Mouse (Mus musculus) liver, postnatal 0 days (tissue): ENCODE data around the gene Tnk2. TPM values are rescaled to one million over a fixed set of nuclear protein-coding genes. Genes with fewer than 3 reads are reported as not detected.

Source experiments
- ATAC-seq: fragments of 200-750 bp; cut with Nextera tagmentation; 2 replicates; pipeline ENCODE4 v1.8.0; 2017; ENCODE audit warnings: mild to moderate bottlenecking, moderate library complexity
- DNase-seq: peaks from one replicate; pipeline ENCODE4 v3.0.0-alpha.2; 2016
- H3K27ac ChIP-seq: fragments of 300-500 bp; sonication (generic); 2 replicates; pipeline ENCODE4 v1.5.1; 2014; ENCODE audit warnings: antibody characterized with exemption, moderate library complexity, mild to moderate bottlenecking, low read depth
- H3K27me3 ChIP-seq: fragments of 300-500 bp; sonication (generic); 2 replicates; pipeline ENCODE4 v1.6.1; 2014; ENCODE audit warnings: low read length, control low read depth, mixed read lengths; ENCODE audit not compliant: insufficient read depth
- H3K36me3 ChIP-seq: fragments of 300-500 bp; sonication (generic); replicated peaks from 2 replicates; pipeline ENCODE4 v1.6.1; 2014; ENCODE audit warnings: mild to moderate bottlenecking, control low read depth, low read length, moderate library complexity, mixed read lengths; ENCODE audit not compliant: insufficient read depth
- H3K4me1 ChIP-seq: fragments of 300-500 bp; sonication (generic); 2 replicates; pipeline ENCODE4 v1.6.1; 2014; ENCODE audit warnings: antibody characterized with exemption, mild to moderate bottlenecking, control low read depth; ENCODE audit not compliant: insufficient read depth
- H3K4me2 ChIP-seq: fragments of 300-500 bp; sonication (generic); 2 replicates; pipeline ENCODE4 v1.6.1; 2014; ENCODE audit warnings: low read depth, mild to moderate bottlenecking, low read length, moderate library complexity, mixed read lengths
- H3K4me3 ChIP-seq: fragments of 300-500 bp; sonication (generic); 2 replicates; pipeline ENCODE4 v1.5.1; 2014; ENCODE audit warnings: low read depth, low read length
- H3K9ac ChIP-seq: fragments of 300-500 bp; sonication (generic); replicated peaks from 2 replicates; pipeline ENCODE4 v1.6.1; 2014; ENCODE audit warnings: mild to moderate bottlenecking, moderate library complexity
- H3K9me3 ChIP-seq: fragments of 300-500 bp; sonication (generic); 2 replicates; pipeline ENCODE4 v1.6.1; 2016; ENCODE audit warnings: mild to moderate bottlenecking, control low read depth, low read length, mixed read lengths
- CTCF ChIP-seq: sonication (generic); IDR thresholded peaks from 2 replicates; pipeline ENCODE4 v1.5.1; 2016; ENCODE audit warnings: antibody characterized with exemption, low read depth
- EP300 ChIP-seq: IDR thresholded peaks from 2 replicates; pipeline ENCODE4 v1.6.1; 2016; ENCODE audit warnings: antibody characterized with exemption, low read depth, mild to moderate bottlenecking
- WGBS: fragments of 180-500 bp; shearing (Covaris S2); extraction: QIAGEN DNeasy Blood & Tissue Kit; methylation state at CpG from one replicate; pipeline ENCODE4 v1.1.7; 2014; ENCODE audit not compliant: insufficient replicate concordance; 5-methylcytosine and 5-hydroxymethylcytosine counted together
- polyA plus RNA-seq: library from polyadenylated mRNA; unstranded; fragments of >200 nt; fragmentation: Nextera tagmentation; extraction: Ambion mirVana; gene quantifications from 2 replicates; pipeline ENCODE4 v1.2.1, GENCODE M21; 2015

The Tnk2 gene
- polyA plus RNA-seq, 1 experiment from 2014 or later, result 3.5 TPM

GRCm38 (mm10) chr16:32654071-32654733 is 10.5 kb downstream of the Tnk2 start:
- Histone ChIP-seq H3K27me3 (no peaks in the 10 kb centered on the region), H3K36me3 (no peaks in the 10 kb centered on the region), H3K9me3 (no peaks in the 10 kb centered on the region), H3K9ac (no peak overlapping the region), H3K4me2 (no peak overlapping the region), H3K4me1 (peaks cover 16% of the 10 kb centered on the region), H3K27ac (no peak overlapping the region), H3K4me3 (no peak overlapping the region)
- TF ChIP-seq EP300 (no peak), CTCF (no peak)
- WGBS, result 81% methylated on average over 6 of the region's 6 CpGs
- DNase-seq (no peak), ATAC-seq (no peak)

DNA sequence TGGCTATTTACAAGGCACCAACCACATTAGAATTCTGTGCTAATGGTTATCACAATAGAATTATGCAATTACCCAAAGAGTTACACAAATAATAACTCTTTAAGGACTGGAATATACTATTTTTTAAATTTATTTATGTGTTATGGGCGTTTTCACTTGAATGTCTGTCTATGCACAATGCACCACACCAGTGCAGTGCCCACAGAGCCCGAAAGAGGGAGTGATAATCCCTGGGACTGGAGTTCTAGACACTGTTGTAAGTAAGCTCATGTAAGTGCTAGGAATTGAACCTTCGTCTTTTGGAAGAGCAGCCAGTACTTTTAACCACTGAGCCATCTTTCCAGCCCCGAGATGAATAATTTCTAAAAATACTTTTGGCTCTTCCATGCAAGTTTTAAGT is 11.9 kb downstream of the Tnk2 start:
- Histone ChIP-seq H3K36me3 (no peaks in the 10 kb centered on the region), H3K27me3 (no peaks in the 10 kb centered on the region), H3K27ac (no peak overlapping the region), H3K4me3 (no peak overlapping the region), H3K9ac (no peak overlapping the region), H3K9me3 (no peaks in the 10 kb centered on the region), H3K4me1 (peaks cover 30% of the 10 kb centered on the region), H3K4me2 (no peak overlapping the region)
- ATAC-seq (no peak), DNase-seq (no peak)
- 85% methylated on average over 4 of the region's 4 CpGs for WGBS
- TF ChIP-seq CTCF (peak; percentile 24), EP300 (no peak)

DNA sequence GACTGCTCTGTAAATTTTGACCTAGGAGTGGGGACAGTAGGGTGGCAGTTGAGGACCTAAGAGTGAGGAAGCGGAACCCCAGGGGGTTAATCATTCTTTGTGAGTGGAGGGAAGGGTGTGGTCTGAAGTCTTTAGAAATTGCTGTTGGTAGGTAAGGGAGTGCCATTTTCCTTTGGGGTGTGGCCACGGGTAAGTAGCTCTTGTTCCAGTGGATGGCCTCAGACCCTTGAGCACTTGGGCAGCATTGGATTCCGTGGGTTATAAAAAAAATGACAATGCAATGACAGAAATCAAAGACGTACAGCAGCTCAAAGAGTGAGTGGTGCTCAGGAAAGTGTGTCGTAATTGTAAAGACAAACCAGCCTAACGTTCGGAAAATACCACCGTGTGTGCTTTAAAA is 12.6 kb downstream of the Tnk2 start:
- TF ChIP-seq CTCF, result no peak
- no peak for TF ChIP-seq EP300
- Histone ChIP-seq H3K27ac (no peak overlapping the region), H3K4me2 (no peak overlapping the region), H3K4me3 (no peak overlapping the region), H3K9ac (no peak overlapping the region), H3K9me3 (no peaks in the 10 kb centered on the region), H3K4me1 (peaks cover 38% of the 10 kb centered on the region), H3K36me3 (no peaks in the 10 kb centered on the region), H3K27me3 (no peaks in the 10 kb centered on the region)
- ATAC-seq (no peak), DNase-seq (no peak)
- 59% methylated on average over 8 of the region's 8 CpGs for WGBS

GRCm38 (mm10) chr16:32656794-32657193 is 13.1 kb downstream of the Tnk2 start:
- 67% methylated on average over 8 of the region's 8 CpGs for WGBS
- Histone ChIP-seq H3K36me3 (no peaks in the 10 kb centered on the region), H3K4me2 (no peak overlapping the region), H3K9ac (no peak overlapping the region), H3K9me3 (no peaks in the 10 kb centered on the region), H3K4me1 (peaks cover 42% of the 10 kb centered on the region), H3K27me3 (no peaks in the 10 kb centered on the region), H3K27ac (no peak overlapping the region), H3K4me3 (no peak overlapping the region)
- TF ChIP-seq CTCF, result no peak
- TF ChIP-seq EP300, result no peak
- DNase-seq (no peak), ATAC-seq (no peak)

- Histone ChIP-seq H3K27me3 (no peaks in the 10 kb centered on the region), H3K9ac (no peak overlapping the region), H3K4me2 (no peak overlapping the region), H3K9me3 (no peaks in the 10 kb centered on the region), H3K4me3 (no peak overlapping the region), H3K4me1 (peaks cover 50% of the 10 kb centered on the region), H3K36me3 (no peaks in the 10 kb centered on the region), H3K27ac (no peak overlapping the region)
- ATAC-seq (peak; percentile 48), DNase-seq (no peak)
- TF ChIP-seq CTCF, result no peak
- TF ChIP-seq EP300, result no peak
- WGBS, result 86% methylated on average over 16 of the region's 16 CpGs
These were observed 14.0 kb downstream of the Tnk2 start for GRCm38 (mm10) chr16:32657498-32658250.

- Histone ChIP-seq H3K36me3 (no peaks in the 10 kb centered on the region), H3K4me1 (peaks cover 61% of the 10 kb centered on the region), H3K27me3 (no peaks in the 10 kb centered on the region), H3K9me3 (no peaks in the 10 kb centered on the region), H3K4me3 (peak overlapping the region; percentile 5), H3K4me2 (peak overlapping the region; percentile 60), H3K9ac (no peak overlapping the region), H3K27ac (no peak overlapping the region)
- no peak for TF ChIP-seq CTCF
- TF ChIP-seq EP300, result no peak
- DNase-seq (no peak), ATAC-seq (no peak)
- 24% methylated on average over 11 of the region's 21 CpGs for WGBS
These were observed 15.1 kb downstream of the Tnk2 start for GRCm38 (mm10) chr16:32658743-32659171.
